Mouse (Mus musculus): ENCODE measurements around the gene Abcb8. TPM values are rescaled to one million over a fixed set of nuclear protein-coding genes. Genes with fewer than 3 reads are reported as not detected.

The Abcb8 gene
- polyA plus RNA-seq, 1 experiment from 2014 or later: 38.9 TPM

GRCm38 (mm10) chr5:24352251-24352859 lies 41.1 kb upstream of the Abcb8 start:
- Histone ChIP-seq H3K27me3 (peaks cover 72% of the 10 kb centered on the region), H3K4me2 (peak overlapping the region; percentile 99), H3K27ac (peak overlapping the region; percentile 74), H3K9me3 (no peaks in the 10 kb centered on the region), H3K4me1 (peaks cover 44% of the 10 kb centered on the region), H3K9ac (0 out of 2 replicates have a peak overlapping the region, but pooled peaks have one; percentile 17), H3K4me3 (peak overlapping the region; percentile 62), H3K36me3 (no peaks in the 10 kb centered on the region)
- ATAC-seq (ENCODE audit: insufficient number of reproducible peaks, low FRiP score, low TSS enrichment, low read depth): peak; percentile 66
- WGBS: 1% methylated on average over 24 of the region's 24 CpGs

- H3K36me3 ChIP-seq: no peaks in the 10 kb centered on the region
- no peak overlapping the region for H3K4me3 ChIP-seq
- H3K27me3 ChIP-seq: peaks cover 62% of the 10 kb centered on the region
- H3K9ac ChIP-seq: no peak overlapping the region
- peak overlapping the region; percentile 99; the same call in 1 of the 2 replicates for H3K4me2 ChIP-seq
- H3K4me1 ChIP-seq: peaks cover 37% of the 10 kb centered on the region
- H3K27ac ChIP-seq: peak overlapping the region; percentile 74; the same call in 1 of the 2 replicates
- 30% methylated on average over 4 of the region's 4 CpGs for WGBS
- no peak for ATAC-seq (ENCODE audit: insufficient number of reproducible peaks, low FRiP score, low TSS enrichment, low read depth)
- H3K9me3 ChIP-seq: no peaks in the 10 kb centered on the region
Measured at GRCm38 (mm10) chr5:24353327-24353726, 40.1 kb upstream of the Abcb8 start.

GRCm38 (mm10) chr5:24356764-24357163 lies 36.7 kb upstream of the Abcb8 start:
- no peaks in the 10 kb centered on the region for H3K36me3 ChIP-seq
- H3K4me1 ChIP-seq: peaks cover 17% of the 10 kb centered on the region
- no peak overlapping the region for H3K4me2 ChIP-seq
- H3K9me3 ChIP-seq: no peaks in the 10 kb centered on the region
- ATAC-seq (ENCODE audit: insufficient number of reproducible peaks, low FRiP score, low TSS enrichment, low read depth): no peak
- H3K27ac ChIP-seq: no peak overlapping the region
- peaks cover 31% of the 10 kb centered on the region for H3K27me3 ChIP-seq
- WGBS: 64% methylated on average over 4 of the region's 4 CpGs
- H3K9ac ChIP-seq: no peak overlapping the region
- H3K4me3 ChIP-seq: no peak overlapping the region

GRCm38 (mm10) chr5:24357461-24357860 lies 36.0 kb upstream of the Abcb8 start:
- H3K27me3 ChIP-seq: peaks cover 28% of the 10 kb centered on the region
- no peaks in the 10 kb centered on the region for H3K9me3 ChIP-seq
- H3K27ac ChIP-seq: no peak overlapping the region
- no peak overlapping the region for H3K4me2 ChIP-seq
- ATAC-seq (ENCODE audit: insufficient number of reproducible peaks, low FRiP score, low TSS enrichment, low read depth): no peak
- H3K36me3 ChIP-seq: no peaks in the 10 kb centered on the region
- H3K9ac ChIP-seq: no peak overlapping the region
- WGBS: 10% methylated on average over 7 of the region's 7 CpGs
- peaks cover 10% of the 10 kb centered on the region for H3K4me1 ChIP-seq
- no peak overlapping the region for H3K4me3 ChIP-seq

- peak; percentile 26; the same call in 1 of the 2 replicates for ATAC-seq (ENCODE audit: insufficient number of reproducible peaks, low FRiP score, low TSS enrichment, low read depth)
- whole genome bisulfite sequencing: 2% methylated on average over 7 of the region's 7 CpGs
- Histone ChIP-seq H3K9ac (no peak overlapping the region), H3K36me3 (no peaks in the 10 kb centered on the region), H3K27ac (no peak overlapping the region), H3K4me2 (no peak overlapping the region), H3K4me1 (peaks cover 3% of the 10 kb centered on the region; the same call in 1 of the 2 replicates), H3K4me3 (no peak overlapping the region), H3K9me3 (no peaks in the 10 kb centered on the region), H3K27me3 (peaks cover 4% of the 10 kb centered on the region; the same call in 1 of the 2 replicates)
Measured at GRCm38 (mm10) chr5:24360792-24361454, 32.5 kb upstream of the Abcb8 start.

- Histone ChIP-seq H3K27ac (no peak overlapping the region), H3K27me3 (no peaks in the 10 kb centered on the region), H3K36me3 (no peaks in the 10 kb centered on the region), H3K4me2 (no peak overlapping the region), H3K4me3 (no peak overlapping the region), H3K9ac (no peak overlapping the region), H3K9me3 (no peaks in the 10 kb centered on the region), H3K4me1 (peaks cover 3% of the 10 kb centered on the region; the same call in 1 of the 2 replicates)
- no peak for ATAC-seq (ENCODE audit: insufficient number of reproducible peaks, low FRiP score, low TSS enrichment, low read depth)
- WGBS: 69% methylated on average over 2 of the region's 2 CpGs
Measured at GRCm38 (mm10) chr5:24363467-24363866, 30.0 kb upstream of the Abcb8 start.

GRCm38 (mm10) chr5:24364061-24364460 lies 29.4 kb upstream of the Abcb8 start:
- Histone ChIP-seq H3K4me1 (peaks cover 3% of the 10 kb centered on the region; the same call in 1 of the 2 replicates), H3K9ac (no peak overlapping the region), H3K36me3 (no peaks in the 10 kb centered on the region), H3K4me2 (no peak overlapping the region), H3K27ac (no peak overlapping the region), H3K27me3 (no peaks in the 10 kb centered on the region), H3K9me3 (no peaks in the 10 kb centered on the region), H3K4me3 (no peak overlapping the region)
- WGBS: 50% methylated on average over 3 of the region's 3 CpGs
- no peak for ATAC-seq (ENCODE audit: insufficient number of reproducible peaks, low FRiP score, low TSS enrichment, low read depth)

GRCm38 (mm10) chr5:24364508-24364907 lies 29.0 kb upstream of the Abcb8 start, which contains the start of gene Nos3:
Gene Nos3, plus strand, starts transcription at chr5:24364810.
- no peak for ATAC-seq (ENCODE audit: insufficient number of reproducible peaks, low FRiP score, low TSS enrichment, low read depth)
- Histone ChIP-seq H3K27me3 (no peaks in the 10 kb centered on the region), H3K9ac (no peak within 1 kb of the TSS), H3K27ac (no peak within 1 kb of the TSS), H3K4me1 (peaks cover 3% of the 10 kb centered on the region; the same call in 1 of the 2 replicates), H3K36me3 (no peaks in the 10 kb centered on the region), H3K4me3 (no peak within 1 kb of the TSS), H3K4me2 (no peak within 1 kb of the TSS), H3K9me3 (no peaks in the 10 kb centered on the region)
- WGBS: 57% methylated on average over 12 of the region's 12 CpGs

- no peak for ATAC-seq (ENCODE audit: insufficient number of reproducible peaks, low FRiP score, low TSS enrichment, low read depth)
- no peak overlapping the region for H3K4me3 ChIP-seq
Measured at GRCm38 (mm10) chr5:24364963-24365362, 28.5 kb upstream of the Abcb8 start.

GRCm38 (mm10) chr5:24365528-24365927 lies 27.9 kb upstream of the Abcb8 start:
- Histone ChIP-seq H3K27me3 (no peaks in the 10 kb centered on the region), H3K9me3 (no peaks in the 10 kb centered on the region), H3K9ac (no peak overlapping the region), H3K4me2 (no peak overlapping the region), H3K4me3 (no peak overlapping the region), H3K27ac (no peak overlapping the region), H3K4me1 (peaks cover 3% of the 10 kb centered on the region; the same call in 1 of the 2 replicates), H3K36me3 (no peaks in the 10 kb centered on the region)
- WGBS: 34% methylated on average over 5 of the region's 5 CpGs
- ATAC-seq (ENCODE audit: insufficient number of reproducible peaks, low FRiP score, low TSS enrichment, low read depth): no peak

More at GRCm38 (mm10) chr5:24364963-24365362, 28.5 kb upstream of the Abcb8 start:
- no peak overlapping the region for H3K27ac ChIP-seq
- peaks cover 3% of the 10 kb centered on the region; the same call in 1 of the 2 replicates for H3K4me1 ChIP-seq
- H3K9ac ChIP-seq: no peak overlapping the region
- no peak overlapping the region for H3K4me2 ChIP-seq
- WGBS: 82% methylated on average over 10 of the region's 10 CpGs
- H3K27me3 ChIP-seq: no peaks in the 10 kb centered on the region
- H3K36me3 ChIP-seq: no peaks in the 10 kb centered on the region
- H3K9me3 ChIP-seq: no peaks in the 10 kb centered on the region

GRCm38 (mm10) chr5:24366426-24366825 lies 27.0 kb upstream of the Abcb8 start:
- Histone ChIP-seq H3K4me2 (no peak overlapping the region), H3K4me3 (no peak overlapping the region), H3K9ac (no peak overlapping the region), H3K27ac (no peak overlapping the region), H3K27me3 (no peaks in the 10 kb centered on the region), H3K4me1 (no peaks in the 10 kb centered on the region), H3K9me3 (no peaks in the 10 kb centered on the region), H3K36me3 (no peaks in the 10 kb centered on the region)
- 79% methylated on average over 9 of the region's 9 CpGs for WGBS
- ATAC-seq (ENCODE audit: insufficient number of reproducible peaks, low FRiP score, low TSS enrichment, low read depth): no peak

GRCm38 (mm10) chr5:24369767-24370166 lies 23.7 kb upstream of the Abcb8 start:
- Histone ChIP-seq H3K9me3 (no peaks in the 10 kb centered on the region), H3K27me3 (no peaks in the 10 kb centered on the region), H3K36me3 (no peaks in the 10 kb centered on the region), H3K4me2 (no peak overlapping the region), H3K4me3 (no peak overlapping the region), H3K27ac (no peak overlapping the region), H3K4me1 (no peaks in the 10 kb centered on the region), H3K9ac (no peak overlapping the region)
- WGBS: 85% methylated on average over 9 of the region's 9 CpGs
- no peak for ATAC-seq (ENCODE audit: insufficient number of reproducible peaks, low FRiP score, low TSS enrichment, low read depth)

Measured in limb, embryonic 15.5 days (tissue).